Mouse (Mus musculus) forebrain, embryonic 11.5 days (tissue): ENCODE results near the gene Gipr. TPM values are rescaled to one million over a fixed set of nuclear protein-coding genes. Genes with fewer than 3 reads are reported as not detected.

ENCODE experiments used
- ATAC-seq: fragments of 200-750 bp; cut with Nextera tagmentation; replicated peaks from 2 replicates; pipeline ENCODE4 v1.8.0; 2017; ENCODE audit warnings: moderate TSS enrichment; ENCODE audit not compliant: low FRiP score
- DNase-seq: peaks from one replicate; pipeline ENCODE4 v3.0.0-alpha.2; 2017; ENCODE audit warnings: low spot score
- H3K27ac ChIP-seq: fragments of 300-500 bp; sonication (generic); 2 replicates; pipeline ENCODE4 v1.5.1; 2014; ENCODE audit warnings: low read depth, low read length
- H3K27me3 ChIP-seq: fragments of 300-500 bp; sonication (generic); 2 replicates; pipeline ENCODE4 v1.6.1; 2014; ENCODE audit warnings: mild to moderate bottlenecking, low read length, mixed read lengths; ENCODE audit not compliant: control insufficient read depth, insufficient read depth
- H3K36me3 ChIP-seq: fragments of 300-500 bp; sonication (generic); 2 replicates; pipeline ENCODE4 v1.6.1; 2014; ENCODE audit warnings: mild to moderate bottlenecking, low read length, moderate library complexity, mixed read lengths; ENCODE audit not compliant: control insufficient read depth, insufficient read depth
- H3K4me1 ChIP-seq: fragments of 300-500 bp; sonication (generic); replicated peaks from 2 replicates; pipeline ENCODE4 v1.6.1; 2014; ENCODE audit warnings: low read length, mixed read lengths; ENCODE audit not compliant: control insufficient read depth, insufficient read depth
- H3K4me2 ChIP-seq: fragments of 300-500 bp; sonication (generic); 2 replicates; pipeline ENCODE4 v1.6.1; 2014; ENCODE audit warnings: low read depth, mild to moderate bottlenecking, low read length, moderate library complexity, mixed read lengths; ENCODE audit not compliant: severe bottlenecking
- H3K4me3 ChIP-seq: fragments of 300-500 bp; sonication (generic); 2 replicates; pipeline ENCODE4 v1.5.1; 2014; ENCODE audit warnings: low read depth, low read length
- H3K9ac ChIP-seq: fragments of 300-500 bp; sonication (generic); 2 replicates; pipeline ENCODE4 v1.6.1; 2014; ENCODE audit warnings: low read length
- H3K9me3 ChIP-seq: fragments of 300-500 bp; sonication (generic); 2 replicates; pipeline ENCODE4 v1.6.1; 2016; ENCODE audit warnings: low read length, mixed read lengths; ENCODE audit not compliant: control insufficient read depth
- WGBS: fragments of 180-500 bp; shearing (Covaris S2); extraction: QIAGEN DNeasy Blood & Tissue Kit; methylation state at CpG from one replicate; pipeline ENCODE4 v1.1.7; 2014; 5-methylcytosine and 5-hydroxymethylcytosine counted together
- polyA plus RNA-seq: library from polyadenylated mRNA; unstranded; fragments of >200 nt; fragmentation: Nextera tagmentation; extraction: Ambion mirVana; gene quantifications from 2 replicates; pipeline ENCODE4 v1.2.1, GENCODE M21; 2014

The Gipr gene
- polyA plus RNA-seq, 1 experiment from 2014 or later, result 0.56 TPM

- H3K9ac ChIP-seq, result no peak overlapping the region
- H3K4me1 ChIP-seq, result no peaks in the 10 kb centered on the region; the same call in 1 of the 2 replicates
- DNase-seq (no peak), ATAC-seq (no peak)
- no peak overlapping the region for H3K27ac ChIP-seq
- H3K4me3 ChIP-seq, result no peak overlapping the region
- H3K9me3 ChIP-seq, result no peaks in the 10 kb centered on the region; the same call in 1 of the 2 replicates
- no peaks in the 10 kb centered on the region; the same call in 1 of the 2 replicates for H3K36me3 ChIP-seq
- H3K27me3 ChIP-seq, result no peaks in the 10 kb centered on the region
- 50% methylated on average over 7 of the region's 7 CpGs for WGBS
- H3K4me2 ChIP-seq, result no peak overlapping the region
Observed at GRCm38 (mm10) chr7:19208944-19209472, 43.1 kb upstream of the Gipr start.

- ATAC-seq, result no peak
- no peaks in the 10 kb centered on the region; the same call in 1 of the 2 replicates for H3K4me1 ChIP-seq
- H3K9ac ChIP-seq, result no peak overlapping the region
- no peaks in the 10 kb centered on the region; the same call in 1 of the 2 replicates for H3K36me3 ChIP-seq
- H3K27me3 ChIP-seq, result no peaks in the 10 kb centered on the region
- no peak overlapping the region for H3K4me3 ChIP-seq
- DNase-seq, result no peak
- no peaks in the 10 kb centered on the region; the same call in 1 of the 2 replicates for H3K9me3 ChIP-seq
- WGBS, result 85% methylated on average over 13 of the region's 13 CpGs
- H3K27ac ChIP-seq, result no peak overlapping the region
- H3K4me2 ChIP-seq, result no peak overlapping the region
Observed at GRCm38 (mm10) chr7:19208201-19208910, 42.4 kb upstream of the Gipr start.

GRCm38 (mm10) chr7:19202065-19202850 is 36.3 kb upstream of the Gipr start:
- 62% methylated on average over 15 of the region's 15 CpGs for WGBS
- H3K27me3 ChIP-seq, result no peaks in the 10 kb centered on the region
- no peak overlapping the region for H3K27ac ChIP-seq
- no peaks in the 10 kb centered on the region; the same call in 1 of the 2 replicates for H3K36me3 ChIP-seq
- H3K4me3 ChIP-seq, result no peak overlapping the region
- no peaks in the 10 kb centered on the region; the same call in 1 of the 2 replicates for H3K9me3 ChIP-seq
- no peaks in the 10 kb centered on the region for H3K4me1 ChIP-seq
- no peak overlapping the region for H3K4me2 ChIP-seq
- no peak overlapping the region for H3K9ac ChIP-seq
- no peak for ATAC-seq
- DNase-seq, result no peak

DNA sequence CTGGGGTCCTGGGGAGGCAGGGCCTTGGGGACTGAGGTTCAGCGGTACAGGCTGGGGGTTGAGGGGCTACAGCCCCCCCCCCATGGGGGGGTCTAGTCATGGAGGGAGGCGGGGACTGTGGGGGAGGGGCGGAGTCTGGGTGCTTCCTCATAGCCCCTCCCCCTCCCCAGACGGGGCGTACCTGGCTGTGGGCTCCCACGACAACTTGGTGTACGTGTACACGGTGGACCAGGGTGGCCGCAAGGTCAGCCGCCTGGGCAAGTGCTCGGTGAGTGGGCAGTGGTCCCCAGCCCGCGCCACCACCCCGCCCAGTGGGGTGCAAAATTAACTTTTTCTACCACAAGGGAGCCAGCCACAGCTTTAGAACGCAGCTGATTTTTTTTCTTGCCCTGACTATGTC is 35.7 kb upstream of the Gipr start:
- no peak overlapping the region for H3K4me3 ChIP-seq
- no peak overlapping the region for H3K9ac ChIP-seq
- H3K27ac ChIP-seq, result no peak overlapping the region
- H3K9me3 ChIP-seq, result no peaks in the 10 kb centered on the region; the same call in 1 of the 2 replicates
- 60% methylated on average over 14 of the region's 15 CpGs for WGBS
- no peak overlapping the region for H3K4me2 ChIP-seq
- no peaks in the 10 kb centered on the region; the same call in 1 of the 2 replicates for H3K36me3 ChIP-seq
- ATAC-seq (no peak), DNase-seq (no peak)
- no peaks in the 10 kb centered on the region for H3K27me3 ChIP-seq
- H3K4me1 ChIP-seq, result no peaks in the 10 kb centered on the region

DNA sequence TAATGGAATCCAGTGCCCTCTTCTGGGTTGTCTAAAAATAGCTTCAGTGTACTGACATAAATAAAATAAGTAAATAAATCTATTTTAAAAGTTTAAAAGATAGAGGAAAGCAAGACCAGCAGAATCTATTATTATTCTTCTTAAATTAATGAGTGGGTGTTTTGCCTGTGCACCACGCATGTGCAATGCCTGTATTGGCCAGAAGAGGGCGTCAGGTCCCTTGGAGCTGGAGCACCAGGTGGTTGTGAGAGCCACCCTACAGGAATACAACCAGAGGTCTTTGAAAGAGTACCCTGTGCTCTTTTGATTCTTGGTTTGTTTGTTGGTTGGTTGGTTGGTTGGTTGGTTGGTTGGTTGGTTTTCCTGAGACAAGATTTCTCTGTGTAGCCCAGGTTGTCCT is 32.1 kb upstream of the Gipr start:
- Histone ChIP-seq H3K36me3 (peaks cover 9% of the 10 kb centered on the region; the same call in 1 of the 2 replicates), H3K4me1 (no peaks in the 10 kb centered on the region), H3K27me3 (no peaks in the 10 kb centered on the region), H3K4me2 (no peak overlapping the region), H3K27ac (no peak overlapping the region), H3K4me3 (no peak overlapping the region), H3K9ac (no peak overlapping the region), H3K9me3 (peaks cover 3% of the 10 kb centered on the region; the same call in 1 of the 2 replicates)
- 25% methylated on average over 2 of the region's 2 CpGs for WGBS
- no peak for DNase-seq
- no peak for ATAC-seq

GRCm38 (mm10) chr7:19196676-19197075 is 30.7 kb upstream of the Gipr start:
- Histone ChIP-seq H3K4me2 (no peak overlapping the region), H3K27me3 (no peaks in the 10 kb centered on the region), H3K36me3 (peaks cover 9% of the 10 kb centered on the region; the same call in 1 of the 2 replicates), H3K9ac (no peak overlapping the region), H3K4me1 (no peaks in the 10 kb centered on the region), H3K9me3 (peaks cover 3% of the 10 kb centered on the region; the same call in 1 of the 2 replicates), H3K27ac (no peak overlapping the region), H3K4me3 (no peak overlapping the region)
- WGBS, result 72% methylated on average over 6 of the region's 6 CpGs
- DNase-seq (peak; percentile 67), ATAC-seq (no peak)

- Histone ChIP-seq H3K4me1 (no peaks in the 10 kb centered on the region), H3K9me3 (peaks cover 3% of the 10 kb centered on the region; the same call in 1 of the 2 replicates), H3K36me3 (peaks cover 9% of the 10 kb centered on the region; the same call in 1 of the 2 replicates), H3K4me2 (no peak overlapping the region), H3K27me3 (no peaks in the 10 kb centered on the region), H3K27ac (no peak overlapping the region), H3K4me3 (no peak overlapping the region), H3K9ac (no peak overlapping the region)
- DNase-seq (no peak), ATAC-seq (no peak)
- 100% methylated on average over 4 of the region's 4 CpGs for WGBS
Observed at GRCm38 (mm10) chr7:19194676-19195075, 28.7 kb upstream of the Gipr start.

- no peaks in the 10 kb centered on the region for H3K36me3 ChIP-seq
- H3K4me1 ChIP-seq, result peaks cover 5% of the 10 kb centered on the region
- H3K27me3 ChIP-seq, result peaks cover 8% of the 10 kb centered on the region
- H3K4me3 ChIP-seq, result no peak overlapping the region
- WGBS, result 85% methylated on average over 6 of the region's 6 CpGs
- H3K9ac ChIP-seq, result no peak overlapping the region
- no peak overlapping the region for H3K4me2 ChIP-seq
- H3K27ac ChIP-seq, result peak overlapping the region; percentile 55
- DNase-seq, result peak; percentile 73
- ATAC-seq, result peak; percentile 23; the same call in 1 of the 2 replicates
- H3K9me3 ChIP-seq, result no peaks in the 10 kb centered on the region
Observed at GRCm38 (mm10) chr7:19184758-19185157, 18.8 kb upstream of the Gipr start.
